Mouse (Mus musculus): ENCODE measurements at regions not wholly inside any gene's neighbourhood (a gene's known extent, or its start where the extent isn't known, plus 50 kb on each side); places are given as distances from the start of the nearest gene placed in this dataset.

GRCm38 (mm10) chr12:77143105-77143504 lies 94.8 kb upstream of the Fut8 start:
- in situ Hi-C loops (cut with MboI; ENCODE audit: low sequenced_read_pairs in 2 of 2, unreplicated experiment in 2 of 2): no loop called here
- DNase-seq (ENCODE audit: low read depth, low spot score): peak; percentile 7
- H3K9me3 ChIP-seq (ENCODE audit: control insufficient read depth, insufficient read depth, low read depth, low read length): no peaks in the 10 kb centered on the region
- H3K4me3 ChIP-seq (ENCODE audit: insufficient read depth in 1 of 2, low read depth in 1 of 2, low read length in 2 of 2, poor library complexity in 1 of 2, severe bottlenecking in 1 of 2): peak overlapping the region in 1 of 2 experiments; percentile 33; a peak in 2 of 4 replicates
- H3K36me3 ChIP-seq (ENCODE audit: control insufficient read depth, insufficient read depth, low read length, poor library complexity, severe bottlenecking): no peaks in the 10 kb centered on the region
- no peak overlapping the region for H3K9ac ChIP-seq (ENCODE audit: insufficient read depth, low read depth, low read length, poor library complexity, severe bottlenecking)
- no peak overlapping the region for H3K27ac ChIP-seq (ENCODE audit: insufficient read depth, low read depth, low read length, poor library complexity, severe bottlenecking)
- peaks cover 0 to 5% of the 10 kb centered on the region in 2 experiments; a peak in 1 of 4 replicates for H3K4me1 ChIP-seq (ENCODE audit: control insufficient read depth in 2 of 2, insufficient read depth in 2 of 2, low read length in 2 of 2, poor library complexity in 1 of 2)
- no peak for TF ChIP-seq CHD2 (IDR thresholded peaks at IDR 0.05; ENCODE audit: low read depth, low read length)
- TF ChIP-seq HCFC1 (IDR thresholded peaks at IDR 0.05; ENCODE audit: borderline replicate concordance, insufficient read depth, low read length): no peak
- TF ChIP-seq ZNF384 (IDR thresholded peaks at IDR 0.05; ENCODE audit: low read depth, low read length): no peak
- no peak for TF ChIP-seq ZC3H11A (IDR thresholded peaks at IDR 0.05; ENCODE audit: borderline replicate concordance, low read depth, low read length)
- no peak for TF ChIP-seq MAFK (IDR thresholded peaks at IDR 0.05; ENCODE audit: insufficient read depth, low read depth, low read length)

GRCm38 (mm10) chr12:77142224-77142623 lies 95.7 kb upstream of the Fut8 start:
- Histone ChIP-seq H3K36me3 (ENCODE audit: control insufficient read depth, insufficient read depth, low read length, poor library complexity, severe bottlenecking) (no peaks in the 10 kb centered on the region), H3K9ac (ENCODE audit: insufficient read depth, low read depth, low read length, poor library complexity, severe bottlenecking) (no peak overlapping the region), H3K4me3 (ENCODE audit: insufficient read depth in 1 of 2, low read depth in 1 of 2, low read length in 2 of 2, poor library complexity in 1 of 2, severe bottlenecking in 1 of 2) (no peak overlapping the region), H3K27ac (ENCODE audit: insufficient read depth, low read depth, low read length, poor library complexity, severe bottlenecking) (no peak overlapping the region), H3K9me3 (ENCODE audit: control insufficient read depth, insufficient read depth, low read depth, low read length) (no peaks in the 10 kb centered on the region), H3K4me1 (ENCODE audit: control insufficient read depth in 2 of 2, insufficient read depth in 2 of 2, low read length in 2 of 2, poor library complexity in 1 of 2) (peaks cover 0 to 5% of the 10 kb centered on the region in 2 experiments; a peak in 1 of 4 replicates)
- no peak for DNase-seq (ENCODE audit: low read depth, low spot score)
- in situ Hi-C loops (cut with MboI; ENCODE audit: low sequenced_read_pairs in 2 of 2, unreplicated experiment in 2 of 2): no loop called here
- no peak for TF ChIP-seq ZC3H11A (IDR thresholded peaks at IDR 0.05; ENCODE audit: borderline replicate concordance, low read depth, low read length)

- no peak for TF ChIP-seq HCFC1 (IDR thresholded peaks at IDR 0.05; ENCODE audit: borderline replicate concordance, insufficient read depth, low read length)
- TF ChIP-seq MAFK (IDR thresholded peaks at IDR 0.05; ENCODE audit: insufficient read depth, low read depth, low read length): no peak
- no peak for TF ChIP-seq CHD2 (IDR thresholded peaks at IDR 0.05; ENCODE audit: low read depth, low read length)
- no peak for TF ChIP-seq ZC3H11A (IDR thresholded peaks at IDR 0.05; ENCODE audit: borderline replicate concordance, low read depth, low read length)
- no peak for TF ChIP-seq ZNF384 (IDR thresholded peaks at IDR 0.05; ENCODE audit: low read depth, low read length)
- no peak overlapping the region for H3K9ac ChIP-seq (ENCODE audit: insufficient read depth, low read depth, low read length, poor library complexity, severe bottlenecking)
- in situ Hi-C loops (cut with MboI; ENCODE audit: low sequenced_read_pairs in 2 of 2, unreplicated experiment in 2 of 2): no loop called here
- H3K4me3 ChIP-seq (ENCODE audit: insufficient read depth in 1 of 2, low read depth in 1 of 2, low read length in 2 of 2, poor library complexity in 1 of 2, severe bottlenecking in 1 of 2): no peak overlapping the region
- H3K9me3 ChIP-seq (ENCODE audit: control insufficient read depth, insufficient read depth, low read depth, low read length): no peaks in the 10 kb centered on the region
- H3K27ac ChIP-seq (ENCODE audit: insufficient read depth, low read depth, low read length, poor library complexity, severe bottlenecking): no peak overlapping the region
- H3K36me3 ChIP-seq (ENCODE audit: control insufficient read depth, insufficient read depth, low read length, poor library complexity, severe bottlenecking): no peaks in the 10 kb centered on the region
- peaks cover 0 to 5% of the 10 kb centered on the region in 2 experiments; a peak in 1 of 4 replicates for H3K4me1 ChIP-seq (ENCODE audit: control insufficient read depth in 2 of 2, insufficient read depth in 2 of 2, low read length in 2 of 2, poor library complexity in 1 of 2)
- DNase-seq (ENCODE audit: low read depth, low spot score): no peak
These were observed 96.4 kb upstream of the Fut8 start for GRCm38 (mm10) chr12:77141260-77142201.

DNA sequence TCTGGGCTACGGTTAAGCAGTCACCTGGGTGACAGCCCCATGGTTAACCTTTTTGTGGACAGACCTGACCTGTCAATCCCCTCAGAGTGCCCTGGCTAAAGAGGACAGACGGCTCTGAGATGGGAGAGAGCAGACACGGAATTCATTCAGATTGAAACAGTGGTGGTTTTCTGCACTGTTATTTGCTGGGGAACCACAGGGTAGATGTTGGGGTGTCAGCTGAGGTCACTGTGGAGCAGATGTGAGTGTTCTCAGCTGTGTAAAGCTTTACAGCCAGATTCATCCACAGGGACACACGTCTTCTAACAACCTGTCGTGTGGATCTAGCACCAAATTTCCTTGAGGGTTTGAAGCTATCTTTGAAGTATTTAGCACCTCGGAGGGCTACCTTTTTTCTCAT lies 97.3 kb upstream of the Fut8 start:
- in situ Hi-C loops (cut with MboI; ENCODE audit: low sequenced_read_pairs in 2 of 2, unreplicated experiment in 2 of 2): no loop called here
- DNase-seq (ENCODE audit: low read depth, low spot score): no peak
- no peak overlapping the region for H3K9ac ChIP-seq (ENCODE audit: insufficient read depth, low read depth, low read length, poor library complexity, severe bottlenecking)
- no peaks in the 10 kb centered on the region for H3K36me3 ChIP-seq (ENCODE audit: control insufficient read depth, insufficient read depth, low read length, poor library complexity, severe bottlenecking)
- H3K4me1 ChIP-seq (ENCODE audit: control insufficient read depth in 2 of 2, insufficient read depth in 2 of 2, low read length in 2 of 2, poor library complexity in 1 of 2): peaks cover 0 to 5% of the 10 kb centered on the region in 2 experiments; a peak in 1 of 4 replicates
- H3K9me3 ChIP-seq (ENCODE audit: control insufficient read depth, insufficient read depth, low read depth, low read length): no peaks in the 10 kb centered on the region
- H3K4me3 ChIP-seq (ENCODE audit: insufficient read depth in 1 of 2, low read depth in 1 of 2, low read length in 2 of 2, poor library complexity in 1 of 2, severe bottlenecking in 1 of 2): no peak overlapping the region
- H3K27ac ChIP-seq (ENCODE audit: insufficient read depth, low read depth, low read length, poor library complexity, severe bottlenecking): no peak overlapping the region
- TF ChIP-seq ZNF384 (IDR thresholded peaks at IDR 0.05; ENCODE audit: low read depth, low read length): no peak
- TF ChIP-seq HCFC1 (IDR thresholded peaks at IDR 0.05; ENCODE audit: borderline replicate concordance, insufficient read depth, low read length): no peak
- TF ChIP-seq CHD2 (IDR thresholded peaks at IDR 0.05; ENCODE audit: low read depth, low read length): no peak
